Mouse (Mus musculus) CH12.LX (cell line): Measurements from ENCODE around the gene Npc1l1. TPM values are rescaled to one million over a fixed set of nuclear protein-coding genes. Genes with fewer than 3 reads are reported as not detected.

Experiments
- DNase-seq: peaks from one replicate; pipeline ENCODE4 v3.0.0-alpha.2; 2013; ENCODE audit errors: extremely low read depth
- H3K27ac ChIP-seq: 2 replicates; pipeline ENCODE4 v1.5.1; 2012; ENCODE audit warnings: low read depth, mild to moderate bottlenecking, control low read depth, moderate library complexity; ENCODE audit not compliant: insufficient read depth
- H3K27me3 ChIP-seq: replicated peaks from 2 replicates; pipeline ENCODE3; 2012; ENCODE audit warnings: inconsistent platforms
- H3K36me3 ChIP-seq, 2 experiments: replicated peaks in 1 of 2; 2 replicates each; pipeline versions ENCODE3 to v1.6.1; 2012; ENCODE audit warnings: inconsistent platforms in 1 of 2, low read length in 1 of 2, mild to moderate bottlenecking in 1 of 2, mixed read lengths in 1 of 2, moderate library complexity in 1 of 2; ENCODE audit not compliant: control insufficient read depth in 1 of 2, insufficient read depth in 1 of 2
- H3K4me1 ChIP-seq, 2 experiments: 2 replicates each; pipeline ENCODE4 v1.6.1; 2012; ENCODE audit warnings: inconsistent platforms in 1 of 2, moderate library complexity in 1 of 2; ENCODE audit not compliant: insufficient read depth in 2 of 2, control insufficient read depth in 1 of 2
- H3K4me2 ChIP-seq: 2 replicates; pipeline ENCODE4 v1.6.1; 2012; ENCODE audit warnings: low read depth, mild to moderate bottlenecking, control low read depth; ENCODE audit not compliant: poor library complexity, insufficient read depth, severe bottlenecking
- H3K4me3 ChIP-seq, 3 experiments: fragments of 150-350 bp in 1 of 3; sonication (generic) in 1 of 3; replicated peaks in 1 of 3; 2 replicates each; pipeline versions ENCODE3 to v1.5.1; 2011 to 2012; ENCODE audit warnings: low read depth in 2 of 3, low read length in 2 of 3, mild to moderate bottlenecking in 2 of 3, moderate library complexity in 2 of 3, control low read depth in 1 of 3, improper control_type of control experiment in 1 of 3, inconsistent platforms in 1 of 3, mixed read lengths in 1 of 3; ENCODE audit not compliant: poor library complexity in 1 of 3
- H3K79me2 ChIP-seq: replicated peaks from 2 replicates; pipeline ENCODE4 v1.6.1; 2012; ENCODE audit warnings: mild to moderate bottlenecking, moderate library complexity; ENCODE audit not compliant: control insufficient read depth, poor library complexity, insufficient read depth, severe bottlenecking; ENCODE audit errors: extremely low read depth
- H3K9ac ChIP-seq: 2 replicates; pipeline ENCODE4 v1.6.1; 2012; ENCODE audit warnings: low read depth, mild to moderate bottlenecking, control low read depth, moderate library complexity; ENCODE audit not compliant: insufficient read depth
- H3K9me3 ChIP-seq: replicated peaks from 2 replicates; pipeline ENCODE3; 2012; ENCODE audit warnings: low read length, inconsistent platforms, mixed read lengths
- BHLHE40 ChIP-seq: IDR thresholded peaks from 2 replicates; pipeline ENCODE4 v1.6.1; 2011; ENCODE audit warnings: mild to moderate bottlenecking, low read depth, low read length, improper control_type of control experiment
- CHD1 ChIP-seq: IDR thresholded peaks from 2 replicates; pipeline ENCODE4 v1.6.1; 2012; ENCODE audit warnings: low read depth, low read length, improper control_type of control experiment, inconsistent platforms
- CTCF ChIP-seq, 2 experiments: IDR thresholded peaks in 1 of 2; conservative IDR thresholded peaks in 1 of 2; 2 replicates each; pipeline ENCODE4 v1.5.1; 2011 to 2012; ENCODE audit warnings: low read depth in 2 of 2, low read length in 2 of 2, improper control_type of control experiment in 1 of 2, inconsistent platforms in 1 of 2, mild to moderate bottlenecking in 1 of 2, moderate library complexity in 1 of 2
- E2F4 ChIP-seq: IDR thresholded peaks from 2 replicates; pipeline ENCODE4 v1.6.1; 2011; ENCODE audit warnings: low read depth, low read length, improper control_type of control experiment; ENCODE audit not compliant: insufficient replicate concordance
- ELF1 ChIP-seq: IDR thresholded peaks from 2 replicates; pipeline ENCODE4 v1.6.1; 2014; ENCODE audit warnings: low read depth, mild to moderate bottlenecking, inconsistent platforms, low read length, improper control_type of control experiment
- ETS1 ChIP-seq: conservative IDR thresholded peaks from 2 replicates; pipeline ENCODE4 v1.6.1; 2012; ENCODE audit warnings: low read depth, mild to moderate bottlenecking, inconsistent platforms, low read length, improper control_type of control experiment, moderate library complexity
- GABPA ChIP-seq: IDR thresholded peaks from 2 replicates; pipeline ENCODE4 v1.6.1; 2012; ENCODE audit warnings: low read depth, low read length, improper control_type of control experiment, inconsistent platforms; ENCODE audit not compliant: insufficient replicate concordance
- HCFC1 ChIP-seq: IDR thresholded peaks from 2 replicates; pipeline ENCODE4 v1.6.1; 2012; ENCODE audit warnings: low read depth, mild to moderate bottlenecking, inconsistent platforms, low read length, improper control_type of control experiment
- IRF4 ChIP-seq: IDR thresholded peaks from 2 replicates; pipeline ENCODE4 v1.6.1; 2014; ENCODE audit warnings: low read depth, mild to moderate bottlenecking, inconsistent platforms, low read length, improper control_type of control experiment
- JUN ChIP-seq: IDR thresholded peaks from 2 replicates; pipeline ENCODE4 v1.6.1; 2011; ENCODE audit warnings: low read depth, mild to moderate bottlenecking, low read length, improper control_type of control experiment, moderate library complexity; ENCODE audit not compliant: insufficient read depth
- JUND ChIP-seq: conservative IDR thresholded peaks from 2 replicates; pipeline ENCODE4 v1.6.1; 2011; ENCODE audit warnings: low read depth, low read length, improper control_type of control experiment
- KAT2A ChIP-seq: IDR thresholded peaks from 2 replicates; pipeline ENCODE4 v1.6.1; 2012; ENCODE audit warnings: low read length, improper control_type of control experiment, inconsistent platforms; ENCODE audit not compliant: insufficient replicate concordance
- MAFK ChIP-seq: IDR thresholded peaks from 2 replicates; pipeline ENCODE4 v1.6.1; 2011; ENCODE audit warnings: low read length, improper control_type of control experiment; ENCODE audit not compliant: insufficient replicate concordance
- MAX ChIP-seq: IDR thresholded peaks from 2 replicates; pipeline ENCODE4 v1.6.1; 2011; ENCODE audit warnings: low read length, improper control_type of control experiment
- MAZ ChIP-seq: IDR thresholded peaks from 2 replicates; pipeline ENCODE4 v1.6.1; 2012; ENCODE audit warnings: low read depth, mild to moderate bottlenecking, inconsistent platforms, low read length, improper control_type of control experiment, moderate library complexity
- MXI1 ChIP-seq: IDR thresholded peaks from 2 replicates; pipeline ENCODE4 v1.6.1; 2011; ENCODE audit warnings: mild to moderate bottlenecking, low read depth, low read length, improper control_type of control experiment
- NELFE ChIP-seq: IDR thresholded peaks from 2 replicates; pipeline ENCODE4 v1.6.1; 2011; ENCODE audit warnings: low read depth, low read length, improper control_type of control experiment
- NRF1 ChIP-seq: IDR thresholded peaks from 2 replicates; pipeline ENCODE4 v1.6.1; 2014; ENCODE audit warnings: low read depth, mild to moderate bottlenecking, inconsistent platforms, low read length, improper control_type of control experiment, moderate library complexity
- POLR2A ChIP-seq: IDR thresholded peaks from 2 replicates; pipeline ENCODE4 v1.6.1; 2011; ENCODE audit warnings: low read depth, mild to moderate bottlenecking, improper control_type of control experiment, low read length
- POLR2AphosphoS2 ChIP-seq: IDR thresholded peaks from 2 replicates; pipeline ENCODE4 v1.6.1; 2011; ENCODE audit warnings: low read depth, low read length, improper control_type of control experiment
- RAD21 ChIP-seq: IDR thresholded peaks from 2 replicates; pipeline ENCODE4 v1.6.1; 2011; ENCODE audit warnings: low read depth, mild to moderate bottlenecking, low read length, improper control_type of control experiment, moderate library complexity
- RCOR1 ChIP-seq: conservative IDR thresholded peaks from 2 replicates; pipeline ENCODE4 v1.6.1; 2012; ENCODE audit warnings: low read depth, mild to moderate bottlenecking, inconsistent platforms, low read length, improper control_type of control experiment
- SIN3A ChIP-seq: IDR thresholded peaks from 2 replicates; pipeline ENCODE4 v1.6.1; 2012; ENCODE audit warnings: low read length, improper control_type of control experiment, inconsistent platforms
- TBP ChIP-seq: conservative IDR thresholded peaks from 2 replicates; pipeline ENCODE4 v1.6.1; 2011; ENCODE audit warnings: low read depth, low read length, improper control_type of control experiment
- TCF12 ChIP-seq: IDR thresholded peaks from 2 replicates; pipeline ENCODE4 v1.6.1; 2014; ENCODE audit warnings: low read depth, mild to moderate bottlenecking, inconsistent platforms, low read length, improper control_type of control experiment
- UBTF ChIP-seq: IDR thresholded peaks from 2 replicates; pipeline ENCODE4 v1.6.1; 2012; ENCODE audit warnings: low read depth, mild to moderate bottlenecking, inconsistent platforms, low read length, improper control_type of control experiment, moderate library complexity
- USF1 ChIP-seq: IDR thresholded peaks from 2 replicates; pipeline ENCODE4 v1.6.1; 2014; ENCODE audit warnings: low read depth, mild to moderate bottlenecking, inconsistent platforms, low read length, improper control_type of control experiment
- ZC3H11A ChIP-seq: IDR thresholded peaks from 2 replicates; pipeline ENCODE4 v1.6.1; 2012; ENCODE audit warnings: low read depth, mild to moderate bottlenecking, inconsistent platforms, low read length, improper control_type of control experiment
- ZKSCAN1 ChIP-seq: IDR thresholded peaks from 2 replicates; pipeline ENCODE4 v1.6.1; 2012; ENCODE audit warnings: low read depth, inconsistent platforms, low read length, improper control_type of control experiment, borderline replicate concordance
- ZMIZ1 ChIP-seq: IDR thresholded peaks from 2 replicates; pipeline ENCODE4 v1.6.1; 2012; ENCODE audit warnings: low read depth, mild to moderate bottlenecking, inconsistent platforms, low read length, improper control_type of control experiment
- dilution Hi-C: fragments of 300-500 bp; cut with MboI; formaldehyde crosslinking; loops from 2 replicates; pipeline ENCODE4 v1.14.3; 2020; ENCODE audit warnings: low sequenced_read_pairs; ENCODE audit not compliant: extremely low pct_unique_long_range_greater_than_20kb, extremely low pct_ligation_motif_present
- in situ Hi-C: fragments of 300-500 bp; cut with MboI; formaldehyde crosslinking; loops from 3 replicates; pipeline ENCODE4 v1.14.3; 2019; ENCODE audit warnings: low sequenced_read_pairs, low pct_ligation_motif_present, low pct_unique_long_range_greater_than_20kb, mixed read lengths
- polyA plus RNA-seq: library from polyadenylated mRNA; unstranded; fragments of >175 nt; gene quantifications from 2 replicates; pipeline ENCODE4 v1.2.1, GENCODE M21; 2012; ENCODE audit warnings: low read depth; ENCODE audit not compliant: insufficient read length
- total RNA-seq, 2 experiments: library from RNA; depleted of rRNA; stranded (reverse); fragments of 300-350 nt in 1 of 2; fragments of >200 nt in 1 of 2; gene quantifications; 2 replicates each; pipeline ENCODE4 v1.2.3; 2012 to 2014

Npc1l1 gene
- total and polyA plus RNA-seq, 3 experiments: 0.05 to 0.09 TPM; not detected in 1

- DNase-seq: no peak
- H3K9me3 ChIP-seq: peaks cover 7% of the 10 kb centered on the region
- peaks cover 16 to 30% of the 10 kb centered on the region in 2 experiments for H3K36me3 ChIP-seq
- peak overlapping the region; percentile 23; the same call in 1 of the 2 replicates for H3K9ac ChIP-seq
- H3K27me3 ChIP-seq: peaks cover 3% of the 10 kb centered on the region
- dilution Hi-C loops: no loop called here
- TF ChIP-seq MAZ (no peak), ZMIZ1 (no peak)
- H3K4me1 ChIP-seq: peaks cover 3 to 18% of the 10 kb centered on the region in 2 experiments
- H3K27ac ChIP-seq: no peak overlapping the region
- peak overlapping the region in 1 of 3 experiments; percentile 69 for H3K4me3 ChIP-seq
- H3K4me2 ChIP-seq: peak overlapping the region; percentile 27; the same call in 1 of the 2 replicates
- in situ Hi-C loops: no loop called here
- peaks cover 16% of the 10 kb centered on the region; the same call in 1 of the 2 replicates for H3K79me2 ChIP-seq
Measured at GRCm38 (mm10) chr11:6275094-6275484, 45.1 kb upstream of the Npc1l1 start.

GRCm38 (mm10) chr11:6274387-6275093 is 44.6 kb upstream of the Npc1l1 start, which contains the start of gene Tmed4:
Gene Tmed4, minus strand, starts transcription at chr11:6274870.
- in situ Hi-C loops: no loop called here
- Histone ChIP-seq H3K27me3 (peaks cover 3% of the 10 kb centered on the region), H3K9me3 (peaks cover 2% of the 10 kb centered on the region), H3K4me2 (peak within 1 kb of the TSS; percentile 70), H3K4me3 (peak within 1 kb of the TSS; percentile 69 to 100 (median 98)), H3K79me2 (peaks cover 16% of the 10 kb centered on the region; the same call in 1 of the 2 replicates), H3K27ac (peak within 1 kb of the TSS; percentile 34; the same call in 1 of the 2 replicates), H3K9ac (peak within 1 kb of the TSS; percentile 92), H3K4me1 (peaks cover 3 to 18% of the 10 kb centered on the region in 2 experiments), H3K36me3 (peaks cover 16 to 32% of the 10 kb centered on the region in 2 experiments)
- peak; percentile 100 for DNase-seq
- dilution Hi-C loops: no loop called here
- peak; percentile 39; the same call in 1 of the 2 replicates for TF ChIP-seq ETS1
- no peak for TF ChIP-seq MAFK
- peak; percentile 48; the same call in 1 of the 2 replicates for TF ChIP-seq MXI1
- no peak for TF ChIP-seq KAT2A
- peak; percentile 98 for TF ChIP-seq POLR2A
- TF ChIP-seq CTCF (conservative IDR thresholded peaks at IDR 0.05 in 1 of 2, IDR thresholded peaks at IDR 0.05 in 1 of 2; ENCODE audit: low read depth in 2 of 2, low read length in 2 of 2): peak; percentile 33 to 93; a peak in 3 of 4 replicates
- no peak for TF ChIP-seq BHLHE40
- TF ChIP-seq TBP: peak; percentile 76
- TF ChIP-seq ZC3H11A: no peak
- TF ChIP-seq SIN3A: peak; percentile 73; the same call in 1 of the 2 replicates
- TF ChIP-seq CHD1: no peak
- peak; percentile 99 for TF ChIP-seq NRF1
- no peak; the same call in 1 of the 2 replicates for TF ChIP-seq JUN
- TF ChIP-seq MAX: peak; percentile 18; the same call in 1 of the 2 replicates
- TF ChIP-seq POLR2AphosphoS2: peak; percentile 63; the same call in 1 of the 2 replicates
- TF ChIP-seq USF1: no peak
- no peak for TF ChIP-seq ZKSCAN1
- peak; percentile 87; the same call in 1 of the 2 replicates for TF ChIP-seq TCF12
- TF ChIP-seq RCOR1: no peak
- TF ChIP-seq UBTF: no peak
- peak; percentile 74 for TF ChIP-seq RAD21
- peak; percentile 99 for TF ChIP-seq NELFE
- TF ChIP-seq HCFC1: peak; percentile 76
- TF ChIP-seq ELF1: peak; percentile 65
- TF ChIP-seq JUND: no peak; the same call in 1 of the 2 replicates
- peak; percentile 65; the same call in 1 of the 2 replicates for TF ChIP-seq IRF4
- no peak for TF ChIP-seq GABPA
- peak; percentile 76; the same call in 1 of the 2 replicates for TF ChIP-seq MAZ
- TF ChIP-seq E2F4: no peak
- peak; percentile 84 for TF ChIP-seq ZMIZ1
